Mouse (Mus musculus) thymus, adult 2 months (tissue): ENCODE measurements around the gene Ttll5. TPM values are rescaled to one million over a fixed set of nuclear protein-coding genes. Genes with fewer than 3 reads are reported as not detected.

ENCODE experiments used
- DNase-seq: peaks from one replicate; pipeline ENCODE4 v3.0.0; 2021
- H3K27ac ChIP-seq: fragments of 200-500 bp; 2 replicates; pipeline ENCODE4 v1.5.1; 2012; ENCODE audit warnings: low read length, control low read depth; ENCODE audit not compliant: control insufficient read depth, insufficient read depth
- H3K27me3 ChIP-seq: fragments of 200-500 bp; 2 replicates; pipeline ENCODE4 v1.6.1; 2012; ENCODE audit warnings: mild to moderate bottlenecking, low read length, moderate library complexity, mixed read lengths; ENCODE audit not compliant: control insufficient read depth, insufficient read depth
- H3K36me3 ChIP-seq: fragments of 200-500 bp; 2 replicates; pipeline ENCODE4 v1.6.1; 2012; ENCODE audit warnings: mild to moderate bottlenecking, low read length, moderate library complexity; ENCODE audit not compliant: control insufficient read depth, insufficient read depth
- H3K4me1 ChIP-seq: fragments of 200-500 bp; replicated peaks from 2 replicates; pipeline ENCODE4 v1.6.1; 2012; ENCODE audit warnings: low read length; ENCODE audit not compliant: control insufficient read depth, insufficient read depth
- H3K4me3 ChIP-seq: fragments of 200-500 bp; 2 replicates; pipeline ENCODE4 v1.5.1; 2012; ENCODE audit warnings: mild to moderate bottlenecking, low read length, control low read depth, moderate library complexity; ENCODE audit not compliant: control insufficient read depth, insufficient read depth
- CTCF ChIP-seq: fragments of 200-500 bp; IDR thresholded peaks from 2 replicates; pipeline ENCODE4 v1.5.1; 2012; ENCODE audit warnings: mild to moderate bottlenecking, control low read depth, low read length, moderate library complexity, borderline replicate concordance; ENCODE audit not compliant: control insufficient read depth, poor library complexity, insufficient read depth; ENCODE audit errors: extremely low read depth
- POLR2A ChIP-seq: fragments of 200-500 bp; IDR thresholded peaks from 2 replicates; pipeline ENCODE4 v1.6.1; 2012; ENCODE audit warnings: mild to moderate bottlenecking, low read length, control low read depth, moderate library complexity; ENCODE audit not compliant: control insufficient read depth, poor library complexity, insufficient read depth; ENCODE audit errors: extremely low read depth
- WGBS: fragments of 180-500 bp; shearing (Covaris S2); methylation state at CpG from one replicate; pipeline ENCODE4 v1.1.7; 2018; 5-methylcytosine and 5-hydroxymethylcytosine counted together
- polyA plus RNA-seq: library from polyadenylated mRNA; depleted of rRNA; stranded (reverse); fragments of >200 nt; gene quantifications from 2 replicates; pipeline ENCODE4 v1.2.3, GENCODE M21; 2012; rRNA removed

The Ttll5 gene
- polyA plus RNA-seq: 20.2 and 22.7 TPM in 2 replicates

DNA sequence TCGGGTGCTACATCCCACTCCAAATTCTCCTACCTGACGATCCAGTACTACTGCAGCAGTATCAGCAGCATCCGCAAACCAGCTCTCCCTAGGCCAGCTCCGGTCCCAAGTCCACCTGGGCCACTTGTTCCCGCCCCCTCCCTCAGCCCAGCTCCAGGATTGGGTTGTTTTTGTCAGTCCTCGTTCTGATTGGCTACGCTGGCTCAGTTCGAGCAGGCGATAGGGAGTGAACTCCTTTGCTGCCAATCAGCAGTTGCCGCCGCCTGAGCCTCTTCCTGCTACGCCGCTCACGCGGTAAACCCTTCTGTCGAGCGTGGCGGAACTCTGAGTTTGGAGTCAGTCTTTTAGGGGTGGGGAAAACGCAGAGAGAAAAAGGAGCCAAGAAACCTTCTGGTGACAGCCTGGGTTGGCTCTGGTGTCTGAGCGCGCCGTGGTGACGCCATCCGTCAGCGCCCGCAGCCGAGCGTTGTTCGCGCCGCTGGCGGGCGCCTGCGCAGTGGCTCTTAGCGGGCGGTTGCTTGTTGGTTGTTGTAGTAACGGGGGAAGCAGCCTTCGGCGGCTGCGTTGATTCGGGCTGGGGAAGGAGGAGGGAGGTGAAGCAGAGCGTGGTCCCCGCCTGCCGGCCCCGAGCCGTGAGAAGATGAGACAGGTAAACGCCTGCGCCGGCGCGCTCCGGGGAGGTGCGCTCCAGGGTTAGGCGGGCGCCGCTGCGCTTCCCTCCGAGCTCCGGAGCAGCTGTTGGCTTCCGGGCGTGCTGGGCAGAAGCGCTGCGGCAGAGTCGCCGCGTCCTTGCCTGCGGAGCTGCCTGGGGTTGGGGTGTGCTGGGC lies at the start of gene Ttll5, which contains the start of gene Erg28:
Ttll5 (plus strand) TSS at position 222 of the 827 bp plus-strand sequence.
Erg28 (minus strand) TSS at position 113 of the 827 bp plus-strand sequence.
- TF ChIP-seq POLR2A (peak; percentile 64), CTCF (peak; percentile 61; the same call in 1 of the 2 replicates)
- Histone ChIP-seq H3K4me3 (peak within 1 kb of the TSS; percentile 80), H3K27ac (peak within 1 kb of the TSS; percentile 90), H3K4me1 (0 out of 2 replicates have a peak, but pooled peaks cover 2% of the 10 kb centered on the region), H3K36me3 (no peaks in the 10 kb centered on the region), H3K27me3 (no peaks in the 10 kb centered on the region)
- under 1% methylated on average over 67 of the region's 67 CpGs for WGBS
- peak; percentile 91 for DNase-seq

- WGBS: 96% methylated on average over 3 of the region's 3 CpGs
- DNase-seq: no peak
- Histone ChIP-seq H3K27me3 (no peaks in the 10 kb centered on the region), H3K4me3 (no peak overlapping the region), H3K36me3 (no peaks in the 10 kb centered on the region), H3K27ac (no peak overlapping the region), H3K4me1 (no peaks in the 10 kb centered on the region)
- TF ChIP-seq CTCF (no peak), POLR2A (no peak)
These were observed 45.5 kb upstream of the Ttll5 start for GRCm38 (mm10) chr12:85778962-85779361.

DNA sequence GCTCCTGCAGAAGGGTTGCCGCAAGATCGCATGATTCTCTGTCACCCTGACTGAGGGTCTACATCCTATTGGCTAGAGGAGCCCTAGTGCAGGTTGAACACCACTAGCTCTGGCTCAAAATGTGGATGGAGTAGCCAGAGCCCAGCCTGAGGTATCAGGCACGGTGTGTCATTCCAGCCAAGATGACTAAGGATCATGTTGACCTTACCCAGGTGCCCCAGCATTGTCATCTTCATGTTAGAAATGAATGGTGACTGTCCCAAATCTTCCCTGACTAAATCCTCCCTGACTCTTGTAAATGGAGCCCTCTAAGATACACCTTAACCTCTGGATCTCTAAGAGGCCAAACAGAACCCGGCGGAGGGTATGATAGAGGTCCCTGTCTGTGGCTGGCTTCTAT lies 44.8 kb upstream of the Ttll5 start:
- H3K36me3 ChIP-seq: no peaks in the 10 kb centered on the region

GRCm38 (mm10) chr12:85781606-85782005 lies 42.9 kb upstream of the Ttll5 start:
- no peaks in the 10 kb centered on the region for H3K4me1 ChIP-seq
- no peak overlapping the region for H3K27ac ChIP-seq
- no peaks in the 10 kb centered on the region for H3K36me3 ChIP-seq
- no peak for TF ChIP-seq CTCF
- TF ChIP-seq POLR2A: no peak
- no peak for DNase-seq
- H3K4me3 ChIP-seq: no peak overlapping the region
- 85% methylated on average over 3 of the region's 3 CpGs for WGBS
- H3K27me3 ChIP-seq: no peaks in the 10 kb centered on the region

More for the DNA sequence above, 44.8 kb upstream of the Ttll5 start:
- Histone ChIP-seq H3K4me1 (no peaks in the 10 kb centered on the region), H3K4me3 (no peak overlapping the region), H3K27me3 (no peaks in the 10 kb centered on the region), H3K27ac (no peak overlapping the region)
- DNase-seq: no peak
- TF ChIP-seq CTCF (no peak), POLR2A (no peak)
- WGBS: 97% methylated on average over 5 of the region's 5 CpGs

GRCm38 (mm10) chr12:85784916-85785815 lies 39.3 kb upstream of the Ttll5 start:
- H3K4me3 ChIP-seq: no peak overlapping the region
- no peaks in the 10 kb centered on the region for H3K36me3 ChIP-seq
- DNase-seq: no peak
- H3K4me1 ChIP-seq: no peaks in the 10 kb centered on the region
- TF ChIP-seq POLR2A (no peak), CTCF (no peak)
- no peak overlapping the region for H3K27ac ChIP-seq
- 75% methylated on average over 19 of the region's 19 CpGs for WGBS
- H3K27me3 ChIP-seq: no peaks in the 10 kb centered on the region

DNA sequence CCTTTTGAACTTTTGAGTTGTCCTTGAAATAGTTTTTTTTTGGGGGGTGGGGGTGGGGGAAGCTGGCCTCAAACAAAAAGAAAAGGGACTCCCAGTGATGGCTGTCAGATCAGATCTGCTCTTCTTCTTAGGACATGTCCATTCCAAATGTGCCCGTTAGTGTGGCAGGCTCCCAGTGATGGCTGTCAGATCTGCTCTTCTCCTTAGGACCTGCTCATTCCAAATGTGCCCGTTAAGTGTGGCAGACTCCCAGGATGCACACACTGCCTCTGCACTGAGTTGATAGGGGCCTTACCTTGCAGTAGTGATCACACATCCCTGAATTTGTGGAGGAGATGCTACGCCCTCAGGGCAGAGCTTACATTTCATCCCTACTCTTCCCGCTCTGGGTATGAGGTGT lies 32.3 kb upstream of the Ttll5 start:
- Histone ChIP-seq H3K27ac (no peak overlapping the region), H3K4me1 (no peaks in the 10 kb centered on the region), H3K27me3 (no peaks in the 10 kb centered on the region), H3K36me3 (no peaks in the 10 kb centered on the region), H3K4me3 (no peak overlapping the region)
- WGBS: 93% methylated on average over 4 of the region's 4 CpGs
- no peak for DNase-seq
- TF ChIP-seq POLR2A (no peak), CTCF (no peak)
